ENCODE assay signal across 8 mouse cellular contexts in genomic region chr3:28968851-28969250, GRCm38 (mm10).
DNase-seq lines count a peak whose midpoint lies in the region; ATAC-seq and TF ChIP-seq lines count a peak whose summit lies in the region.

No protein-coding gene starts in this region.

- peak; percentile 89 for TF ChIP-seq CTCF in left cerebral cortex, adult 2 months (IDR thresholded peaks at IDR 0.05)
- peak; percentile 92 for TF ChIP-seq CTCF in midbrain, postnatal 0 days (IDR thresholded peaks at IDR 0.05)

- H3K9me3 ChIP-seq in neural tube, embryonic 15.5 days (replicated peaks) = no peaks in the 10 kb centered on the region
- H3K9me3 ChIP-seq in embryonic facial prominence, embryonic 11.5 days (replicated peaks; ENCODE audit: control insufficient read depth, low read length) = no peaks in the 10 kb centered on the region
- no peaks in the 10 kb centered on the region for H3K9me3 ChIP-seq in hindbrain, embryonic 16.5 days (ENCODE audit: control insufficient read depth, low read length)
- H3K9me3 ChIP-seq in midbrain, postnatal 0 days (ENCODE audit: low read length) = no peaks in the 10 kb centered on the region

- H3K27me3 ChIP-seq in neural tube, embryonic 15.5 days (replicated peaks) = no peaks in the 10 kb centered on the region
- no peaks in the 10 kb centered on the region for H3K27me3 ChIP-seq in embryonic facial prominence, embryonic 11.5 days (ENCODE audit: control insufficient read depth, insufficient read depth, low read length)
- H3K27me3 ChIP-seq in hindbrain, embryonic 16.5 days (replicated peaks; ENCODE audit: control insufficient read depth, insufficient read depth, low read length) = no peaks in the 10 kb centered on the region
- H3K27me3 ChIP-seq in midbrain, postnatal 0 days (ENCODE audit: insufficient read depth, low read length) = no peaks in the 10 kb centered on the region

- H3K4me1 ChIP-seq in neural tube, embryonic 15.5 days = no peaks in the 10 kb centered on the region
- H3K4me1 ChIP-seq in embryonic facial prominence, embryonic 11.5 days (ENCODE audit: control insufficient read depth, insufficient read depth, low read length) = no peaks in the 10 kb centered on the region
- H3K4me1 ChIP-seq in hindbrain, embryonic 16.5 days (ENCODE audit: control insufficient read depth, insufficient read depth, low read depth, low read length) = no peaks in the 10 kb centered on the region
- no peaks in the 10 kb centered on the region for H3K4me1 ChIP-seq in midbrain, postnatal 0 days (ENCODE audit: insufficient read depth, low read length)

- no peaks in the 10 kb centered on the region for H3K36me3 ChIP-seq in neural tube, embryonic 15.5 days
- no peaks in the 10 kb centered on the region for H3K36me3 ChIP-seq in embryonic facial prominence, embryonic 11.5 days (replicated peaks; ENCODE audit: control insufficient read depth, insufficient read depth, low read depth, low read length)
- no peaks in the 10 kb centered on the region for H3K36me3 ChIP-seq in hindbrain, embryonic 16.5 days (ENCODE audit: control insufficient read depth, insufficient read depth, low read length)
- no peaks in the 10 kb centered on the region for H3K36me3 ChIP-seq in midbrain, postnatal 0 days (ENCODE audit: insufficient read depth, low read length)

- intact Hi-C loops in left cerebral cortex, adult 2 months (cut with DNase I) = loop anchor here (1.0 kb wide), 1 partner anchor 155 kb away; no protein-coding TSS in a partner anchor

- WGBS in neural tube, embryonic 15.5 days = 1% methylated on average over 4 of the region's 4 CpGs
- 1% methylated on average over 4 of the region's 4 CpGs for WGBS in embryonic facial prominence, embryonic 11.5 days
- 3% methylated on average over 4 of the region's 4 CpGs for WGBS in hindbrain, embryonic 16.5 days
- 1% methylated on average over 4 of the region's 4 CpGs for WGBS in midbrain, postnatal 0 days

- no peak overlapping the region for H3K4me3 ChIP-seq in neural tube, embryonic 15.5 days (replicated peaks)
- H3K4me3 ChIP-seq in embryonic facial prominence, embryonic 11.5 days (ENCODE audit: low read depth, low read length) = no peak overlapping the region
- H3K4me3 ChIP-seq in hindbrain, embryonic 16.5 days (ENCODE audit: low read length) = no peak overlapping the region
- no peak overlapping the region for H3K4me3 ChIP-seq in left cerebral cortex, adult 2 months
- H3K4me3 ChIP-seq in midbrain, postnatal 0 days (ENCODE audit: low read depth, low read length) = no peak overlapping the region

- H3K4me2 ChIP-seq in neural tube, embryonic 15.5 days = no peak overlapping the region
- H3K4me2 ChIP-seq in embryonic facial prominence, embryonic 11.5 days (ENCODE audit: low read depth, low read length) = no peak overlapping the region
- H3K4me2 ChIP-seq in hindbrain, embryonic 16.5 days (ENCODE audit: low read length) = no peak overlapping the region
- no peak overlapping the region for H3K4me2 ChIP-seq in midbrain, postnatal 0 days (ENCODE audit: low read depth, low read length, poor library complexity, severe bottlenecking)

- no peak for ATAC-seq in neural tube, embryonic 15.5 days (ENCODE audit: low FRiP score)
- ATAC-seq in embryonic facial prominence, embryonic 11.5 days (replicated peaks; ENCODE audit: insufficient number of reproducible peaks, low FRiP score, low TSS enrichment, low read depth) = no peak
- peak; percentile 69 for ATAC-seq in hindbrain, embryonic 16.5 days
- ATAC-seq in midbrain, postnatal 0 days (ENCODE audit: low FRiP score) = peak; percentile 47; the same call in 1 of the 2 replicates

- DNase-seq in neural tube, embryonic 10.5 days (ENCODE audit: extremely low spot score, low spot score) = peak; percentile 20
- peak; percentile 51 for DNase-seq in adrenal gland, postnatal 10 days
- DNase-seq in embryonic facial prominence, embryonic 11.5 days (ENCODE audit: low spot score) = peak; percentile 66
- DNase-seq in left cerebral cortex, adult 2 months (ENCODE audit: extremely low spot score in 1 of 2, low spot score in 2 of 2) = peak; percentile 43 to 45
- peak; percentile 78 for DNase-seq in midbrain, postnatal 0 days (ENCODE audit: low spot score)
- DNase-seq in urinary bladder, postnatal 36 days (ENCODE audit: low spot score in 2 of 2) = peak; percentile 27 to 38

- no peak overlapping the region for H3K9ac ChIP-seq in neural tube, embryonic 15.5 days (replicated peaks)
- no peak overlapping the region for H3K9ac ChIP-seq in embryonic facial prominence, embryonic 11.5 days (replicated peaks; ENCODE audit: low read length)
- H3K9ac ChIP-seq in hindbrain, embryonic 16.5 days (ENCODE audit: low read depth, low read length) = no peak overlapping the region
- H3K9ac ChIP-seq in midbrain, postnatal 0 days (replicated peaks; ENCODE audit: low read length, poor library complexity, severe bottlenecking) = no peak overlapping the region

- no peak overlapping the region for H3K27ac ChIP-seq in neural tube, embryonic 15.5 days (replicated peaks)
- no peak overlapping the region for H3K27ac ChIP-seq in embryonic facial prominence, embryonic 11.5 days (replicated peaks; ENCODE audit: low read depth, low read length)
- no peak overlapping the region for H3K27ac ChIP-seq in hindbrain, embryonic 16.5 days (ENCODE audit: low read depth, low read length)
- no peak overlapping the region for H3K27ac ChIP-seq in left cerebral cortex, adult 2 months
- H3K27ac ChIP-seq in midbrain, postnatal 0 days (ENCODE audit: low read depth, low read length) = no peak overlapping the region

Comparison
In these comparisons a context has a peak if more than half of its experiments do, and no peak if none do; other contexts are left out.
1. DNase-seq: peak in every context shown above with its lines; median percentile 78 in midbrain, postnatal 0 days; 66 in embryonic facial prominence, embryonic 11.5 days; 51 in adrenal gland, postnatal 10 days; 44 in left cerebral cortex, adult 2 months; 32 in urinary bladder, postnatal 36 days; 20 in neural tube, embryonic 10.5 days.
2. ATAC-seq: peak in hindbrain, embryonic 16.5 days (single experiment) and midbrain, postnatal 0 days (single experiment); none in neural tube, embryonic 15.5 days (single experiment) and embryonic facial prominence, embryonic 11.5 days (single experiment).